Mouse (Mus musculus) thymus, postnatal 25 days (tissue): ENCODE results near the gene Kctd8.

ENCODE experiments used
- DNase-seq: peaks from one replicate; pipeline ENCODE4 v3.0.0; 2022

The Kctd8 gene

GRCm38 (mm10) chr5:69145827-69146226, 195.7 kb downstream of the Kctd8 start:
- no peak for DNase-seq

DNA sequence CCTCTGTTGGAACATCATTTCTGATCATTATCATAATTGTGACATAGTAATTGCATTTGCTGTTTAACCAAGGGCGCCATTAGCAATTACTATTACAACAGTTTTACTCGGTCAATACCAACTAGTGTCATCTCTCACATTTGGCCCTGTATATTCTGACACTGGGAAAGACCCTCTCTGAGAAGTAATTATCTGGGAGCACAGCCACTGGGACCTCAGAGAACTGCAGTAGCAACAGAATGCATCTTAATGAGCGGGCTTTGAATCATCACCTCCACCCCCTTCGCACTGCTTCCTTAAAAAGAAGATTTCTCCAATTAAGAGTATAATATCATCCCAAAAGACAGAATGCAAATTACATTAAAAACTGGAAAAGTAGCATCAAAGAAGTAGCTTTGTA, 200.4 kb downstream of the Kctd8 start:
- no peak for DNase-seq

- no peak for DNase-seq
Measured at GRCm38 (mm10) chr5:69108718-69109117, 232.8 kb downstream of the Kctd8 start.

DNA sequence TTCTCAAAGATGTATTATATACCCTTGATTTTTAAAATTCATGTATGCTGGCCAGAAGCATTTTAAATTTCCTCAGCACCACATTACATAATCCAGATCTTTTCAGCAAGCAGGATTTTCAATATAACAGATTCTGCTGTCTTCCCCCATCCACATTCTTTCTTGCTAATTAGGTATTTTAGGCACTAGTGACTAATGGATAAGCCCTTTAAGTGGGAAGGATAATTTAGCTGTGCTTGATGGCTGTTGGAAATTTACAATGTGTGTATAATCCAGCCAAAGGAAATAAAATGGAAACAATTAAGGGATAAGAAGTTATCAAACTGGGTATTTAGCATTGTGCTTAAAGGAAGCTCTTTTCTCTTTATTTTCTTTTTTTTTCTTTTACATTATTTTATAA, 252.6 kb downstream of the Kctd8 start:
- no peak for DNase-seq
